Mouse (Mus musculus): Measurements from ENCODE around the gene Il10. TPM values are rescaled to one million over a fixed set of nuclear protein-coding genes. Genes with fewer than 3 reads are reported as not detected.
"Not testable (repeated sequence)": the region's sequence is repeated elsewhere in the genome, so short reads cannot be mapped to it uniquely, and the experiment has no call there.

Il10 gene
- total and polyA plus RNA-seq, 3 experiments: not detected

DNA sequence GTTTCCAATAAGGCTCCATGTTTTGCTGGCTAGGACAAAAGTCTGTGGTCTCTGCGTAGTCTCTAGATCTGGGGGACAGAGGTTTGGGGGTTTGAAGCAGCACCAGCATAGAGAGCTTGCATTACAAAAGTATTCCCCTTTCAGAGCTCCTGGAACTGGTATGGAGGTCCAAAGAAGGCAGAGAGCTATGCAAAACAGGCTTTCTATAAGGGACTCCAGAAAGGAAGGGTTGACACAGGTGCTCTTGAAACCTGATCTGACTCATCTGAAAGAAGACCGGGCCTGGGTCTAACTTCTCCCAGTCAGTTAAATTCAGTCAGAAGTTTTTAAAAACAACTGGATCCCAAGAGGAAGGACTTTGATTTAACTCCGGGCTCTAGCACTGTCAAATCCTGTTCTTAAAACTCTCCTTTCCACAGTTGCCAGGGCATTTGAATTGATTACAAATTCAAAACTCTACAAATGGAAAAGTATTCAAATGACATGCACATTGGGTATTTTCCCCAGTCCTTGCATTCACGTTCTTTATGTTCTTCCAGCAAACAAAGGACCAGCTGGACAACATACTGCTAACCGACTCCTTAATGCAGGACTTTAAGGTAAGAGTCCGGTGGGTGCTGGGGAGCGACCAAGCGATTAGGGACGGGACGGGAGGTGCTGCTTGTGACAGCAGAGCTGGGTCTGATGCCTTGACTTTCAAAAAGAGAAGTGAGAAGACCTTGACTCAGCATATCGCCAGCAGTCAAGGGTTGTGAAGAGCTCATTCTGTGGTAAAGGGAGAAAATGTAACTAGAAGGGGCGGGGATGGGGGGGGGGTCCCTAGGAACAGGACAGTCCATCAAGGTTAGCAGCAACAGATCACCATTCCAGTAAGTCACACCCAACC lies 1.0 kb downstream of the Il10 start:
- no peak for DNase-seq

DNA sequence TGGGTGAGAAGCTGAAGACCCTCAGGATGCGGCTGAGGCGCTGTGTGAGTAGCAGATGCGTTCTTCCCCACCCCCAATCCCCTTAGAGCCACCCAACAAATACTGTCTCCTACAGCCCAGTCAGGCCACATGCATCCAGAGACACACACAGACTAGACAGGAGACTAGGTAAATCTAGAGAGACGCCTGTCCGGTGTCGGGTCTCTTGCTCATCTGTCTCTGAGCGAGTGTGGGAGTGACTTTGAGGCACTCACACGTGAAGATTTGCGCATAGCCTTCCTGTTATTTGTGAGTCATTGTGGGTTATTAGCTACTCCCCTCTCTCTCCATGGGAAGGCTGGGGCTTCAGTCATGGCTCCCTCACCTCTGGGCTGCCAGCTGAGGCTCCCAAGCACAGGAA lies 1.8 kb downstream of the Il10 start:
- no peak for DNase-seq

DNA sequence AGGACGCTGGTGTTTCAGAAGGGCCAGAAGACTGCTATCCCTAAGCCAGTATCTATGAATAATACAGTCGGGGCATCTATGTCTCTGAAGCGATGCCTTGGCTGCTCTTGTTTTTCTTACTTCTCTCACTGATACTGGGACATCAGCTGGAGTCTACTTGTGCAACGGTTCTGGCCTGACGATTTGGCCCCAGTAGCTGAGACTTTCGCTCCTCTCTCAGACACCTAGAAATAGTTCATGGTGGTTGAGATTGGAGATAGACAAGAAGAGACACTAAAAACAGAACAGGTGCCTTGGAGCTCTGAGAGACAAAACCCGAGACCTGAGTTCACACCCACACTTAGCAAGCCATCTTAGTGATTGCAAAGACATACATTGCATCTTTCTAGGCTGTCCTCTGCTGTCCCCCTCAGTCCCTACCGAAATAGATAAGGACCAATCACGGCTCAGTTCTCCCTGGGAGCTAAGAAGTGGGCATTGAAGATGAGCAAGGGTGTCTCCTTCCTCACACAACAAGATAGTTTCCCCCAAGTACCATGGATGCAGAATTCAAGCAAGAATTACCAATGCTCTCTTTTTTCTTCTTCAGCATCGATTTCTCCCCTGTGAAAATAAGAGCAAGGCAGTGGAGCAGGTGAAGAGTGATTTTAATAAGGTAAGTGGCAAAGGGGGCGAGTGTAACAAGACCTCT lies 2.4 kb downstream of the Il10 start:
- DNase-seq: no peak

DNA sequence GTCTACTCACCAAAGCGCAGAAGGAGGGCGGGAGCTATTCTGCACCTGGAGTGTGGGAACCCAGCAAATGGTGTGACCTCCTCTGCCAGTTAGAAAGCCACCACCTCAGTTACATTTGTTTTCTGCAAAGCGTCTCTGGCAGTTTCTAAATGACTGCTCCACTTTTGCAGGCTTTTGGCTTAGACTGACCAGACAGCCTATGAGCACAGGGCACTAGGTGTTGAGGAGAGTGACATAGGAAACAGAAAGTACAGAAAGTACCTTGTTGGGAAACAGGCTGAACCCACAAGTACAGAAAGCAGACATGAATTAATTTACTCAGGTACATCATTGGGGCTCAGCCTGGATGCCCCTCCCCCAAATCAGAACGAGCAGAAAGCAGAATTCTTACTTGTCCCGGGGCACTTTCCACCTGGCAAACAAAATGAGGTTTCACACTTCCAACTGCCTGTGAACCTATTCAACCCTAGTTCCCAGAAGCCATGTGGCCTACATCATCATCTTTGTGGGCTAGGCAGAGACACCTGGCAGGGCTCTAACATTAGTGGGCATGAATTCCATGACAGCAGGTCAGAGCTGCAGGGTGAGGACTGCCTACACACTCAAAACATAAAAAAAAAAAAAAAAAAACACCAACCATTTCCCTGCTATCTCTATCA lies 3.1 kb downstream of the Il10 start:
- DNase-seq: no peak

DNA sequence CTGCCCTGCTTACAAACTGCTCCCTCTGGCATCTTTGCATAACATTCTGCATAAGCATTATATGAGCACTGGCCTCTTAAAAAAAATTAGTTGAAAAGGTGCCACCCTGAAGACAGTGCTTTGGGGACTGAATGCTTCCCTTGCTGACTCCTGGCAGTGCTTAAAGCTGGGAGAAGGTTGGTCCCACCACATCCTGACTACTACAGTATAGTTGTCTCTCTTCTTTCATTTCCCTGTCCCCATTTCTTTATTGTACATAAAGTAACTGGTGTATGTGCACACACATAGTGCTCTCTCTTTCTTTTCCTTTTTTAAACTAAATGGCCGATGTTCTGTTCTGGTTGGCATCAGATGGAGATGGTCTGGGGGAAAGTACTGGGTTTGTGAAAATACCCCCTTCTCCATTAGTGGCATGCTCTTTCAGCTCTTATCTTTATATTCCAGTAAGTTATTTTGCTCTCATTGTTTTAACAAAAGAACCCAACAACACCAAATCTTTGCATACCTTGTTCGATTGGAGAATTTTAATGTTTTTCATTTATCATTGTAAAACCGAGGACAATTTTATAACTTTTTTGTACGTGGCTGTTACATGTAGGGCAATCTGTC lies 3.7 kb downstream of the Il10 start:
- DNase-seq: not testable (repeated sequence)

DNA sequence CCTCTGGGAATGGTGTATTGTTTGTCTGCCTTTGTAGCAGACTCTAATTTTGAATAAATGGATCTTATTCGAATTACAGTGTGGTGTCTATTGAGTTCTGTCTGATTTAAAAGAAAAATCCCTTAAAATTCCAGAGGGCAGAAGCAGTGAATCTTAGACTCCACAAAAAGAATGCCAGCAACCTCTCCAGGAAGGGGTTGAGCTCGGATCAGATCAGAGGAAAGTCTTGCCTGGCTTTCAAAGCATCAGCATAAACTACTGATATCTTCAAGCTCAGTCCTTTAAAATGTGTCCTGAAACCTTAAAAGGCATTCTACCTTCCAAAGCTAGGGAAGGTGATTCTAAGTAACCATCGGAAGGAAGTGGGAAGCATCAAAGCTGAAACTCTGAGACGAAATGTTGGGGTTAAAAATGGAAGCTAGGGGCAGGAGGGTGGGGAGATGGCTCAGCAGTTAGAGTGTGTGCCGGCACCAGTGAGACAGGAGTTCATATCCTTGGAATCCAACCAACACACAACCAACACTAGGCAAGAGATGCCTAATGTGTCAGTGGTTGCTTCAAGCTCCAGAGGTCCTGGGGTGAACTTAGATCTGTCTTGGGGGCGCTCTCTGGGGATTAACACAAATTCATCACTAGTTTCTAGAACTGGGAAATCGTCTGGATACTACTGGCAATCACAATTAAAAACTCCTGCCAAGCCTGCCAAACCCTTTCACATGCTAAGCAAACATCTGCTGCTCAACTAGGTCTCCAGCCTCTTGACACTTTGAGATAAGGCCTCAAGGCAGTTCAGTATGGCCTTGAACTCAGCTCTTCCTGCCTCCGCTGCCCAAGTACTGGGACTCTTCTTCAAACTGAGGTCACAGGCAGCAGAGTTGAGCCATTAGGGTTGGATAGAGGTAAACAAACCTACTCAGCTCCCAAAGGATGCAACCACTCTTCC lies 5.5 kb downstream of the Il10 start:
- peak; percentile 10 for DNase-seq

DNA sequence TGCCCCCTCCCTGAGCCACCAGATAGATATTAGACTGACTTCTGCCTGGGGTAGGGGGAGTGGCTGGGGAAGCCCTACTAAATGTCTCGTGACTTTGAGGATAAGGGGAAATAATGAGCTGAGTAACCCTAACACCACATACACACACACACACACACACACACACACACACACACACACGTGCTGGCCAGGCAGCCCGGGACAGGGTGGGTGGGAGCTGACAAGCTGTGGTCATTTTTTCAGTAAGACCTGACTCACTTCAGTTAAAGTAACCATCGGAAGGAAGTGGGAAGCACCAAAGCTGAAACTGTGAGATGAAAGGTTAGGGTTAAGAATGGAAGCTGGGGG lies 6.2 kb downstream of the Il10 start:
- DNase-seq: no peak

DNA sequence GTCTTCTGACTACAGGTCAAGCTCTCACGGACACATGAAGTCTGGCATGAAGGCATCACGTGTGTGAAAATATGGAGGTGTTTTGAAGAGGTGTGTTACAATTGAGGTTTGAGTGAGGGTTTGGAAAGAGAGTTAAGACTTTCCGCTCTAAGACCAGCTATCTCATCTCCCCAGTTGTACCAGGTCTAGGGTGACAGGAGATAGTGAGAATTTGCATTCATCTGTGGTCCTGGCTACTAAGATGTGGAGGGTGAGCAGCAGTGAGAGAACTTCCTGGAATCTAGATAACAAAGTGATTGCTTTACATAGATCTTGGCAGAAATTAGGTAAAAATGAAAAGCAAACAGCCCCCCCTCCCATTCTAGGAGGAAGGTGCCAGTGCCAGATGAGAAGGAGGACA lies 9.6 kb downstream of the Il10 start:
- no peak for DNase-seq

DNA sequence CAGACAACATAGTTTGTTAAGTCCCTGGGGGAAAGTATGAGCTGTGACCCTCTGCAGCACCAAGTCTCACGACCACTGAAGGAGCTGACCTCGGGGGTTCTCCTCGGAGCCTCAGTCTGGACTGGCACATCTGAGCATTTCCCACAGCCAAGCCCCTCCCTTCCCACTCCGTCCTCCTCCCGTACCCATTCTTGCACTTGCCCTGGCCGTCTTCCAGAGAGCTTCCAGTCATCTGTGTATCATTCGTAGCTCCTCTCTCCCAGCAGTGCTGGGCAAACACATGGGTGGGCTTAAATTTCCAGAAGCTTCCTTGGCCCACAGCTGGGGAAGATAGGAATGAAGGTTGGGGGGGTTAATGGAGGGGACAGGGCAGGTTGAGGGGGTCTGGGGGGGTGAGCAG lies 10.6 kb downstream of the Il10 start:
- DNase-seq: peak; percentile 30

DNA sequence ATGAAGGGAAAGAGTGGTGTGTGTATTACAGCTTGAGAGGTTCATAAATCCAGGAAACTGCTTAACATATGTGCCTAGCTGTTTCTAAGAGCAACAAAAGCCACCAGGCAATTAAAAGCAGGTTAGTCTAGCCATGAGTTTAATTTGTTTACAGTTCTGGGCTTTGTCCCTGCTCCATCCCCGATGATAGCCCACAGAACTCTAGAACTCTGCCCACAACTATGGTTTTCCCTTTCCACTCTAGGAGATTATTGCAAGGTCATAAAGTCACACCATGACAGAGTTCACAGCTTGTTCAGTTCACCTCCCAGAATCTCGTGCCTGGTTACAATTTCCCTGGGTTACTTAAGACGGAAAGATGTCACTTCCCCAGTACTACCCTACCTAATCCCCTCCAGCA lies 11.6 kb downstream of the Il10 start:
- DNase-seq: no peak

DNA sequence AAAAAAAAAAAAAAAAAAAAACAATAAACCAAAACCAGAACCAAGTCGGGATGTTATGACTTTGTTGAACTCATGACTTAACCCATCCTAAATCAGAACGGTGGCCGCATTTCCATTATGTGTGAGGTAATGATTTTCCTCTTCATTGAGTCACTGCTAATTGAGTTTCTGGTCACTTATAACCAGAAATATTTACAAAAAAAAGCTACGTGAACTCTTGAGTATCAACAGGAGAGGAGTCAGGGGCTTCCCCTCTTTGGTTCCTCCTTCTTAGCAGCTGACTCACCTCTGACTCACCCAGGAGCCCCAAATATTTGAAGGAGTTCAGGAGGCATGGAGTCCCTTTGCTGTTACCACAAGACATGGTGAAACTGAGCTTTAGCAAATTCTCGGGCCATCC lies 18.4 kb downstream of the Il10 start:
- DNase-seq: no peak

DNA sequence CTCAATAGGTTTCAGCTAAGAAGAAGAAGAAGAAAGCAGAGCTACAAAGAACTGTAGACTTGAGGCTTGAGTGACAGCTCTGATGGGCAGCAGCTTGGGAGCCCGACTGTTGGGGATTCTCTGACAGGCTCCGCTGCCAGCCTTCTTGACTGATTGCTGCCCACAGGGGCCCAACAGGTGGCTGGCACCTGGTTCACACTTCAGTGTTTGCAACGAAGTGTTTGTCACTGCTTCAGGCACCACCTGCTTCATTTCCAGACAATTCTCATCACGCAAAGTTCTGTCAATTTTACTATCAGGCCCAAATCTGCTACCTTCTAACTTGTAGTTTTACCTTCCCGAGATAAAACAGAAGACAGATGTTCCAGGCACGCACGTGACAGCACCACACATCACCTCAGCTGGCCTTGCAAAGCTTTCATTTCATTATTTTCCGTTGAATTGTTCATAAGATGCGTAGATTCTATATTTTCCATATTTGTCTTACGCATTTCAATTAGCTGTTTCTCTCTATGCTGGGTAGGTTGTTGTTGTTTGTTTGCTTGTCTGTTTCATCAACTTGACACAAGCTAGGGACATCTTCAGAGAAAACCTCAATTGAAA lies 18.9 kb downstream of the Il10 start:
- no peak for DNase-seq

DNA sequence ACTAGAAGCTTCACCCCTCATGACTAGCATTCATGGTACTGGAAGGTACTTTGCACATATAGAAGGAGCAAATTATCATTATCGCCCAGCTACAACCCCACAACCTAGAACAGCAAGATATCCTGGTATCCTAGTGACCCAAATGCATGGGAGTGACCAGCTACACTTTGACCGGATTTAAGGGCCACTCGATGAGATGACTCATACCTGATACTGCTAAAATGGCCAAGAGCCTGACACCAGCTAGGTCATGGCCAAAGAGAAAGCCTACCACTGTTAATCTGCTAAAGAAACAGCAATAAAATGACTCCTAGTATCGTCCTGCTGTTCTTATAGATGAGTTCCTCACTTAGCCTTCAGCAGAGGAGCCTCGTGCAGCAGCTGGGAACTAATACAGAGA lies 19.8 kb downstream of the Il10 start:
- DNase-seq: no peak

DNA sequence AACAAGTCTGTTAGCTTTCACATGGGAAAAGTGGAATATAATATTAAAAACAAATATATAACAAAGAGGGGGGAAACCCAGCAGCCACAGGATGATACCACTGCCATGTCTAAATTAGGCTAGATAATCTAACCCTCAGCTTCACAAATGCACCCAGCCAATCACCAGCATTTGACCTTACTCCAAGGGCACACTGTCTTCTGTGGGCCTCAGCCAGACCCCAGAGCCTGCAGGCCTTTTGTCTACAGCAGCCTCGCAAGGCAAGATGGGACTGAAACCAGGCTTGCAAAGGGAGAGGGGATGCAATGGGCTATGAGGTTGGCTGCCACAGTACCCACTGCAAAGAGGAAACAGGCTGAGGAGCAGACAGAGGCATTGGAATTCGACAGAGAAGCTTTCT lies 22.6 kb downstream of the Il10 start:
- no peak for DNase-seq

DNA sequence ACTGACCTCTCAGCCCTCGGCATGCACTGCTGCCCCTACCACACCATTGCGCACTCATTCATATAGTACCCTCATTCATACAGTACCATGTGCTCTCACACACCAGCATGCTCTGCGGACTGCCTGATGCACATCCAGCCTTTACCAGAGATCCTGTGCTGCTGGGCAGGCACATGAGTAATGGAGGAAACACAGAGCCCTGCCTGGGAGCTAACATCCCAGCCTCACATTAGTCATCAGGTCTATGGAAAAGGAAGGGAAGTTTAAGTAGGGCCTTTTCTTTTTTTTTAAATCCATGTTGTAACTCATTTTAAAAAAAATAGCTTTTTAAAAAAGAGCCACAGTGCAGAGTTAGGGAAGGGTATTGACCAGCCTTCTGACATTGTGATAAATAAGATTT lies 23.1 kb downstream of the Il10 start:
- DNase-seq: no peak

DNA sequence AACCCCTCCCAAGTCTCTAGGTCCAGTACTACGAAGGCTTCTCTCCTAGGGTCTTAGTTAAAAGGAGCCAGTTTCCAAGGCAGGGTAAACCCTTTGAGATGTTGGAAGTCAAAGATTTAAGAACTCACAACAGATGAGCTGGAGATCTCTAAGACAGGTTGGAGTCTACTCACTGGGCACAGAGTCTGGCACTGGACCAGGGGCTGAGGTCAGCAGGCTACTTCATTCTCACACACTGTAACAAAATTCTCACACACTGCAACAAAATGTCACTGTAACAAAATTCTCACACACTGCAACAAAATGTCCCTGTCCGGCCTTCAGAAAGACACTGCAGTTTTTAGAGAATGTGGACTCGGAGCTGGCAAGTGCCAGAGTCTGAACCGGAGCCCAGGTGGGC lies 24.0 kb downstream of the Il10 start:
- no peak for DNase-seq

DNA sequence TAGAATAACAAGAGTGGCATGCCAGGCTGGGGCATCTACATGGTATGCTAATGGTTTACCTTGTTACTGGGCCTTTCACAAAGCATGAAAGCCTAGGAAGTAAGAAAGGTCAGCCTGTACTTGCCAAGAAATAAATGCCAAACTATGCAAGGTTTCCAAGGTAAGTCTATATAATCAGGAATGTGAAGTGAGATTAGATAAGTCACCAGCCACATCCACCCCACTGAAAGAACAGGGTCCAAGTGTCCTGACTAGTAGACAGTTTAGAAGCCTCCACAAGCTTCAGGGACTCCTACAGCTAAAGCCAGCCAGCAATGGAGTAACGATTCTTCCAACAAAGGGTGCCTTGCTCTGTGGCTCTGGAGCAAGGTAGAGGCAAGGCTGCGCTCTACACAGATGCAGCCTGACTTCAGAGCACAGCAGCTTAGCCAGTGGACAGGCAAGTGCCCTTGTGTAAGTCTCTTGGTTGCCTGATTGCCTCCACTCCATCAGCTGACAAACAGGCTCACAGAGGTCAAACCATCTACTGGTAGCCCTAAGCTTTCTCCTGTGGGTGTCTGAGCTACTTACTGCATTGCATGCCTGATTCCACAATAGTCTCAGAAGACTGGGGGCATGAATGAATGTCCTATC lies 26.2 kb downstream of the Il10 start:
- no peak for DNase-seq

DNA sequence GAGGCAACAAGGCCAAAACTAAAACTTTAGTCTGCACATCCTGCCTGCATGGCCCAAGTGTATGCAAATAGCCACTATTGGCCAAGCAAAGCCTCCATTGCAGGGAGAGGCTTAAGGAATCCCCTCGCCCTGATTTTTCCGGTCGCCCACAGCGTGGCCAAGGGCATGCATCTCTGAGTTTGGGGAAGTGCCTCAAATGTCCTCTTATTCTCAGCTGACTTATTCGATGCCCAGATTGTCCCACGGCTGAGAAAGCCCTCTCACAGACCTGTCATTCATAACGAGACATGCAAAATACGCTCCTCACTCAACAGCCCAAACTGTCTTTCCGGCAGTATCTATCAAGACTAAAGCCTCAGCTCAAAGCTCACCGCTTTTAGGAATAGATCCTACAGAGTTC lies 27.0 kb downstream of the Il10 start:
- DNase-seq: no peak

DNA sequence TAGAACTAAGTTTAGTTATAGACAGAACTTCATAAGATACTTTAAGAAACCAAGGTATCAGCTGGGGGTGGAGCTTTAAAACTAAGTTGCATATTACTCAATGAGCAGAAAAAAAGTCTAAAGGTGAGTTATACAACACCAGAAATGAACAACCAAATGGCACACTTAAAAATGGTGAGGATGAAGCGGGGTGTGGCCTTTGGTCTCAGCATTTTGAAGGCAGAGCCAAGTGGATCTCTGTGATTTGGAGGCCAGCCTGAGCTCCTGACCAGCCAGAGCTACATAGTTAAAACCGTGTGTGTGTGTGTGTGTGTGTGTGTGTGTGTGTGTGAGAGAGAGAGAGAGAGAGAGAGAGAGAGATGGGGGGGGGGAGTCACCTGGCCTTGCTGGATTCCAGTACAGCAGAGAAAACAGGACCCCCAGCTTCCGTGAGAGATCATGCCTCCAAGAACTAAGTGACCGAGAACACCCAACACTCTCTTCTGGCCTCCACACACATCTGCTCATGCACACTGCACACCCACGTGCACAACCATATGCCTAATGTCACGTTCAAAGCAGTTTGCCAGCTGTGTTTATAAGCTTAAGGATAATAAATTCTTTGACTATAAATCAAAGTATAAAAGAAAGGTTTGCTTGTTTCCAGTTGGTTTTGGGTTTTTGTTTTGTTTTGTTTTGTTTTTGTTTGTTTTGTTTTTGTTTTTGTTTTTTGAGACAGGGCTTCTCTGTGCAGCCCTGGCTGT lies 28.6 kb downstream of the Il10 start:
- DNase-seq: no peak

DNA sequence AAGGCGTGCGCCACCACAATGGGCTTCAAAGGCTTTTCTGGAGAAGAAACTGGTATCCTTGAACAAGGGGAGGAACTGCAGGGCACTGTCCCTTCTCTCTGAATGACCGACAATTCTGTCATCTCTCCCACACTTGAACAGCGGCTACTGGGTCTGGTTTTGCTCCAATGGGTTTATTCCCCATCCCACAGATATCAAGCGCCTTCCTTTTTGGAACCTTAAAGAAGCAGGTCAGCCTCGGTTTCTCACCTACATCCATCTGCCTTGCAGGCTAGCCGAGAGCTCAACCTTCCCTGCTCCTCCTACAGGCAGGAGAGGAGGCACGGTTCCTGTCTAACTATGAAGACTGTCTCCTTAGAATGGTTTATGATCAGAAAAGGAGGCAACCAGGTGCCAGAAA lies 29.3 kb downstream of the Il10 start:
- DNase-seq: no peak

Data from adrenal gland, adult 2 months (tissue).